Mouse (Mus musculus) liver (tissue): ENCODE data around the gene Dhrs4.

Experiments used
- DNase-seq: peaks from one replicate; pipeline ENCODE4 v3.0.0-alpha.2; 2020; ENCODE audit warnings: mixed read lengths

The Dhrs4 gene

GRCm38 (mm10) chr14:55490361-55491201 lies 12.0 kb downstream of the Dhrs4 start, which contains the start of gene Carmil3:
Gene Carmil3 (plus strand): TSS chr14:55490651.
- peak; percentile 74 for DNase-seq

- DNase-seq: peak; percentile 93
These were observed 12.8 kb downstream of the Dhrs4 start for GRCm38 (mm10) chr14:55491291-55491833.

GRCm38 (mm10) chr14:55492103-55492502 lies 13.5 kb downstream of the Dhrs4 start:
- DNase-seq: no peak

GRCm38 (mm10) chr14:55495509-55496240 lies 17.1 kb downstream of the Dhrs4 start:
- no peak for DNase-seq

- no peak for DNase-seq
These were observed 18.3 kb downstream of the Dhrs4 start for GRCm38 (mm10) chr14:55496761-55497448.

GRCm38 (mm10) chr14:55497449-55497821 lies 18.9 kb downstream of the Dhrs4 start:
- peak; percentile 86 for DNase-seq

- no peak for DNase-seq
These were observed 27.1 kb downstream of the Dhrs4 start for GRCm38 (mm10) chr14:55505612-55506011.

GRCm38 (mm10) chr14:55507801-55508200 lies 29.2 kb downstream of the Dhrs4 start:
- no peak for DNase-seq

- DNase-seq: no peak
These were observed 31.0 kb downstream of the Dhrs4 start for GRCm38 (mm10) chr14:55509540-55509939.

GRCm38 (mm10) chr14:55510125-55510731 lies 31.7 kb downstream of the Dhrs4 start, which contains the start of gene Cpne6:
Gene Cpne6 (plus strand): TSS chr14:55510445.
- DNase-seq: no peak

- no peak for DNase-seq
These were observed 32.5 kb downstream of the Dhrs4 start for GRCm38 (mm10) chr14:55511037-55511436.

GRCm38 (mm10) chr14:55513927-55514326 lies 35.4 kb downstream of the Dhrs4 start:
- no peak for DNase-seq

- DNase-seq: no peak
These were observed 37.3 kb downstream of the Dhrs4 start for GRCm38 (mm10) chr14:55515846-55516245.

- no peak for DNase-seq
These were observed 40.3 kb downstream of the Dhrs4 start for GRCm38 (mm10) chr14:55518897-55519296.

GRCm38 (mm10) chr14:55519604-55520003 lies 41.0 kb downstream of the Dhrs4 start:
- no peak for DNase-seq

GRCm38 (mm10) chr14:55520451-55521361 lies 42.1 kb downstream of the Dhrs4 start:
- no peak for DNase-seq

- no peak for DNase-seq
These were observed 45.5 kb downstream of the Dhrs4 start for GRCm38 (mm10) chr14:55524062-55524461.

- DNase-seq: no peak
These were observed 46.2 kb downstream of the Dhrs4 start, which contains the start of gene Nrl for GRCm38 (mm10) chr14:55524785-55525184. Gene Nrl (minus strand): TSS chr14:55524981.

- DNase-seq: no peak
These were observed 48.1 kb downstream of the Dhrs4 start for GRCm38 (mm10) chr14:55526674-55527073.

- peak; percentile 48 for DNase-seq
These were observed 49.4 kb downstream of the Dhrs4 start for GRCm38 (mm10) chr14:55527940-55528339.

GRCm38 (mm10) chr14:55536116-55536745 lies 57.7 kb downstream of the Dhrs4 start:
- peak; percentile 65 for DNase-seq
